Mouse (Mus musculus) embryonic facial prominence, embryonic 10.5 days (tissue): ENCODE measurements around the gene Ppp1r35. TPM values are rescaled to one million over a fixed set of nuclear protein-coding genes. Genes with fewer than 3 reads are reported as not detected.

Experiments
- DNase-seq: peaks from one replicate; pipeline ENCODE4 v3.0.0-alpha.2; 2017; ENCODE audit warnings: low spot score
- H3K27ac ChIP-seq: fragments of 300-500 bp; sonication (generic); replicated peaks from 2 replicates; pipeline ENCODE4 v1.5.1; 2016; ENCODE audit warnings: mild to moderate bottlenecking
- H3K27me3 ChIP-seq: fragments of 300-500 bp; sonication (generic); replicated peaks from 2 replicates; pipeline ENCODE4 v1.6.1; 2016; ENCODE audit warnings: low read depth, mild to moderate bottlenecking; ENCODE audit not compliant: poor library complexity, severe bottlenecking
- H3K36me3 ChIP-seq: fragments of 300-500 bp; sonication (generic); replicated peaks from 2 replicates; pipeline ENCODE4 v1.6.1; 2016; ENCODE audit warnings: mild to moderate bottlenecking, moderate library complexity
- H3K4me1 ChIP-seq: fragments of 300-500 bp; sonication (generic); 2 replicates; pipeline ENCODE4 v1.6.1; 2016
- H3K4me3 ChIP-seq: fragments of 300-500 bp; sonication (generic); 2 replicates; pipeline ENCODE4 v1.5.1; 2016; ENCODE audit warnings: mild to moderate bottlenecking, moderate library complexity
- H3K9me3 ChIP-seq: fragments of 300-500 bp; sonication (generic); 2 replicates; pipeline ENCODE4 v1.6.1; 2016; ENCODE audit warnings: mild to moderate bottlenecking
- WGBS: fragments of 180-500 bp; shearing (Covaris S2); methylation state at CpG from one replicate; pipeline ENCODE4 v1.1.7; 2016; 5-methylcytosine and 5-hydroxymethylcytosine counted together
- polyA plus RNA-seq: library from polyadenylated mRNA; unstranded; fragments of >200 nt; fragmentation: Nextera tagmentation; extraction: Ambion mirVana; gene quantifications from 2 replicates; pipeline ENCODE4 v1.2.1, GENCODE M21; 2016

The Ppp1r35 gene
- polyA plus RNA-seq = 47.9 and 49.1 TPM in 2 replicates

DNA sequence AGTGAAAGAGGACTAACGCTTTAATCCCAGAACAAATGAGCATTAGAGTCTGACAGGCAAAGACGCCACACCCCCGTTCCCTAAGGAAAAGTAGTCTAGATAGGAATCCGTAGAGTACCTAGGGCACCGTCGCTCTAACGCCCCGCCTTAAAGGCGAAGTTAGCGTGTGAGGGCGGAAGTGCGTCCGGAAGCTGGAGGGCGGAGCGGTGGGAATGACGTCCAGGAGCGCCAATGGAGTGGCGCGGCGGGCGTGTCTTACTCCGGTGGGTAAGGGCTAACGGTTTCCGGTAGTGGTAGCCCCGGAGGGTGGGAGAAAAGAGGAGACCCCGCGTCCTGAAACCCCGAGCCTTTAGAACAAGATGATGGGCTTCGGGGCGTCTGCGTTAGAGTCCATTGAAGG lies at the start of gene Ppp1r35:
Gene Ppp1r35 (plus strand): TSS at position 215 of the 400 bp plus-strand sequence.
- under 1% methylated on average over 31 of the region's 31 CpGs for WGBS
- peaks cover 37% of the 10 kb centered on the region for H3K36me3 ChIP-seq
- DNase-seq = peak; percentile 97
- no peaks in the 10 kb centered on the region for H3K9me3 ChIP-seq
- H3K4me3 ChIP-seq = peak within 1 kb of the TSS; percentile 96
- H3K27me3 ChIP-seq = no peaks in the 10 kb centered on the region
- H3K27ac ChIP-seq = peak within 1 kb of the TSS; percentile 93
- H3K4me1 ChIP-seq = peaks cover 50% of the 10 kb centered on the region

- peaks cover 67% of the 10 kb centered on the region for H3K36me3 ChIP-seq
- 0 out of 2 replicates have a peak, but pooled peaks cover 7% of the 10 kb centered on the region for H3K27me3 ChIP-seq
- H3K27ac ChIP-seq = peak overlapping the region; percentile 83
- 79% methylated on average over 12 of the region's 12 CpGs for WGBS
- peaks cover 44% of the 10 kb centered on the region for H3K4me1 ChIP-seq
- peak; percentile 23 for DNase-seq
- peak overlapping the region; percentile 15; the same call in 1 of the 2 replicates for H3K4me3 ChIP-seq
- H3K9me3 ChIP-seq = no peaks in the 10 kb centered on the region
Measured at GRCm38 (mm10) chr5:137733638-137734288, 44.9 kb upstream of the Ppp1r35 start.

GRCm38 (mm10) chr5:137734289-137735061 lies 44.2 kb upstream of the Ppp1r35 start:
- Histone ChIP-seq H3K36me3 (peaks cover 67% of the 10 kb centered on the region), H3K27me3 (0 out of 2 replicates have a peak, but pooled peaks cover 7% of the 10 kb centered on the region), H3K27ac (peak overlapping the region; percentile 83), H3K4me3 (peak overlapping the region; percentile 15), H3K9me3 (no peaks in the 10 kb centered on the region), H3K4me1 (peaks cover 52% of the 10 kb centered on the region)
- peak; percentile 84 for DNase-seq
- WGBS = 70% methylated on average over 6 of the region's 6 CpGs

DNA sequence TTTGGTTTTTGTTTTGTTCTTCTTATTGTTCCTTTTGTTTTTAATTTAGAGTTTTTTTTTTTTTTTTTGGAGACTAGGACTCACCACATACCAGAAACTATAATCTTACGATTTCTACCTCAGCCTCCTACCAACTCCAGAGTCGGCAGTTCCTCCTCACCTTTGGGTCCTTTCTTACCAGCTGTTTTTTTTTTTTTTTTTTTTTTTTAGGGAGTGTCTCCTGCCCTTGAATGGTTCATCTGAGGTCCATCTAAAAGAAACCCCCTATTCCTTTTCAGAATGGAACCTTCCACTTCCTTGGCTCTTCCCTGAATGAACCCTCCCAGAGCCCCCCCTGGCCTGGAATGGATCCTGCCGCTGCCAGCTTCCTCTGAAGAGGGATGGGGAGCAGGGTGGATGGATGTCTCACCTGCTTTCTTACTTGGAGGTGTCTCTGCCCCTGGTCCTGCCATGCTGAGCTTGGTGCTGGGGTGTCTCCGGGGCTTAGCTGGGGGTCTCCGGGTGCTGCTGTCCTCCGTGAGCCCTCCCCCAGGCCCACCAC lies 41.2 kb upstream of the Ppp1r35 start:
- Histone ChIP-seq H3K4me1 (peaks cover 72% of the 10 kb centered on the region), H3K27ac (peak overlapping the region; percentile 51), H3K9me3 (no peaks in the 10 kb centered on the region), H3K36me3 (peaks cover 51% of the 10 kb centered on the region), H3K27me3 (no peaks in the 10 kb centered on the region), H3K4me3 (peak overlapping the region; percentile 23; the same call in 1 of the 2 replicates)
- DNase-seq = no peak
- WGBS = 86% methylated on average over 6 of the region's 6 CpGs

- Histone ChIP-seq H3K27me3 (no peaks in the 10 kb centered on the region), H3K4me1 (peaks cover 65% of the 10 kb centered on the region), H3K9me3 (no peaks in the 10 kb centered on the region), H3K27ac (peak overlapping the region; percentile 21; the same call in 1 of the 2 replicates), H3K4me3 (peak overlapping the region; percentile 89; the same call in 1 of the 2 replicates), H3K36me3 (peaks cover 41% of the 10 kb centered on the region)
- WGBS = 53% methylated on average over 5 of the region's 5 CpGs
- DNase-seq = no peak
Measured at GRCm38 (mm10) chr5:137738516-137738915, 40.1 kb upstream of the Ppp1r35 start.

- no peak for DNase-seq
- WGBS = 60% methylated on average over 9 of the region's 9 CpGs
- no peaks in the 10 kb centered on the region for H3K9me3 ChIP-seq
- peak overlapping the region; percentile 21; the same call in 1 of the 2 replicates for H3K27ac ChIP-seq
- H3K36me3 ChIP-seq = peaks cover 33% of the 10 kb centered on the region
- H3K4me1 ChIP-seq = peaks cover 55% of the 10 kb centered on the region
- peak overlapping the region; percentile 89; the same call in 1 of the 2 replicates for H3K4me3 ChIP-seq
- no peaks in the 10 kb centered on the region for H3K27me3 ChIP-seq
Measured at GRCm38 (mm10) chr5:137739471-137739870, 39.2 kb upstream of the Ppp1r35 start.

- H3K36me3 ChIP-seq = peaks cover 23% of the 10 kb centered on the region
- WGBS = 11% methylated on average over 11 of the region's 11 CpGs
- peaks cover 49% of the 10 kb centered on the region for H3K4me1 ChIP-seq
- peak overlapping the region; percentile 91 for H3K27ac ChIP-seq
- no peaks in the 10 kb centered on the region for H3K9me3 ChIP-seq
- peak overlapping the region; percentile 89 for H3K4me3 ChIP-seq
- no peaks in the 10 kb centered on the region for H3K27me3 ChIP-seq
- DNase-seq = peak; percentile 45
Measured at GRCm38 (mm10) chr5:137740506-137740905, 38.1 kb upstream of the Ppp1r35 start.

- no peaks in the 10 kb centered on the region for H3K9me3 ChIP-seq
- no peaks in the 10 kb centered on the region for H3K27me3 ChIP-seq
- DNase-seq = peak; percentile 90
- H3K36me3 ChIP-seq = peaks cover 15% of the 10 kb centered on the region
- H3K4me3 ChIP-seq = peak within 1 kb of the TSS; percentile 89
- WGBS = under 1% methylated on average over 71 of the region's 71 CpGs
- peak within 1 kb of the TSS; percentile 91 for H3K27ac ChIP-seq
- peaks cover 53% of the 10 kb centered on the region for H3K4me1 ChIP-seq
Measured at GRCm38 (mm10) chr5:137741023-137741931, 37.4 kb upstream of the Ppp1r35 start, which contains the start of gene Nyap1. Gene Nyap1, minus strand, starts transcription at chr5:137741607.

- Histone ChIP-seq H3K4me3 (peak overlapping the region; percentile 89), H3K36me3 (peaks cover 8% of the 10 kb centered on the region), H3K27me3 (no peaks in the 10 kb centered on the region), H3K9me3 (no peaks in the 10 kb centered on the region), H3K27ac (no peak overlapping the region), H3K4me1 (peaks cover 59% of the 10 kb centered on the region)
- WGBS = 60% methylated on average over 10 of the region's 10 CpGs
- no peak for DNase-seq
Measured at GRCm38 (mm10) chr5:137742048-137742447, 36.6 kb upstream of the Ppp1r35 start.

DNA sequence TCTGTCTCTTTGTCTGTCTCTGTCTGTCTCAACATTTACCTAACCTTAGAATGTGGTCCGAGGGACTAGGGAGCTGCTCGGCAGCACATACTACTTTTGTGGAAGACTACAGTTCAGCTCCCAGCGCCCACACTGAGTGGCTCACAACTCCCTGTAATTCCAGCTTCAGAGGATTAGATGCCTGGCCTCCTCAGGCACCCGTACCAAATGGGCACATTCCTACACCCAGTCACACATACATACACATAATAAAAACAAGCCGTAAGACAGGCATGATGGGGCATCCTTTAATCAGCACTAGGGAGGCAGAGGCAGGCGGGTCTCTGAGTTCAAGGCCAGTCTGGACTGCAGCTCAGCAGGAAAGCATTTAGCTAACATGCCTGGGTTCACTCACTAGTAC lies 35.8 kb upstream of the Ppp1r35 start:
- Histone ChIP-seq H3K4me3 (no peak overlapping the region), H3K9me3 (no peaks in the 10 kb centered on the region), H3K27me3 (no peaks in the 10 kb centered on the region), H3K36me3 (peaks cover 2% of the 10 kb centered on the region), H3K4me1 (peaks cover 64% of the 10 kb centered on the region), H3K27ac (no peak overlapping the region)
- WGBS = 92% methylated on average over 6 of the region's 6 CpGs
- no peak for DNase-seq

DNA sequence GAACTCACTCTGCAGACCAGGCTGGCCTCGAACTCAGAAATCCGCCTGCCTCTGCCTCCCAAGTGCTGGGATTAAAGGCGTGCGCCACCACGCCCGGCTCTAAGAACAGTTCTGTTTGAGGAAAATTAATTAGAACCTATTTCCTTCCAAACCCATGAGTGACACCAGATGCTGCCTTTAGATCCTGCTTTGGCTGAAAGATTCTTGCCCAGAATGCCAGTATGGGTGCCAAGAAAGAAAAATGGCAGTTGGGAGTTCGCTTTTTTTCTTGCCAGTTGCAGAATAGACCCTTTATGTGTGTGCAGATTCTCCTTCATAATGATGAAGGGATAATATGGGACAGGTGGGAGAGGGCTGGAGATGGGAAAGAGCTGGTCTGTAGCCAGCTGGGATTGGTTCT lies 34.5 kb upstream of the Ppp1r35 start:
- WGBS = 90% methylated on average over 7 of the region's 7 CpGs

More for the DNA sequence above, 34.5 kb upstream of the Ppp1r35 start:
- Histone ChIP-seq H3K27me3 (no peaks in the 10 kb centered on the region), H3K4me3 (no peak overlapping the region), H3K36me3 (peaks cover 2% of the 10 kb centered on the region; the same call in 1 of the 2 replicates), H3K27ac (no peak overlapping the region), H3K4me1 (peaks cover 66% of the 10 kb centered on the region), H3K9me3 (no peaks in the 10 kb centered on the region)
- DNase-seq = no peak
